Mouse (Mus musculus) hindbrain, embryonic 14.5 days (tissue): Measurements from ENCODE around the gene Opcml. TPM values are rescaled to one million over a fixed set of nuclear protein-coding genes. Genes with fewer than 3 reads are reported as not detected.

Experiments
- ATAC-seq: fragments of 200-750 bp; cut with Nextera tagmentation; 2 replicates; pipeline ENCODE4 v1.8.0; 2017; ENCODE audit warnings: moderate number of reproducible peaks, mild to moderate bottlenecking, moderate TSS enrichment, moderate library complexity; ENCODE audit not compliant: low FRiP score
- DNase-seq: peaks from one replicate; pipeline ENCODE4 v3.0.0-alpha.2; 2015; ENCODE audit warnings: low spot score
- H3K27ac ChIP-seq: fragments of 300-500 bp; sonication (generic); 2 replicates; pipeline ENCODE4 v1.5.1; 2014; ENCODE audit warnings: mild to moderate bottlenecking, moderate library complexity
- H3K27me3 ChIP-seq: fragments of 300-500 bp; sonication (generic); 2 replicates; pipeline ENCODE4 v1.6.1; 2014; ENCODE audit warnings: mild to moderate bottlenecking, low read length, mixed read lengths; ENCODE audit not compliant: control insufficient read depth, insufficient read depth
- H3K36me3 ChIP-seq: fragments of 300-500 bp; sonication (generic); replicated peaks from 2 replicates; pipeline ENCODE4 v1.6.1; 2014; ENCODE audit not compliant: control insufficient read depth, insufficient read depth
- H3K4me1 ChIP-seq: fragments of 300-500 bp; sonication (generic); replicated peaks from 2 replicates; pipeline ENCODE4 v1.6.1; 2014; ENCODE audit warnings: antibody characterized with exemption, low read length, mixed read lengths; ENCODE audit not compliant: control insufficient read depth, insufficient read depth
- H3K4me2 ChIP-seq: fragments of 300-500 bp; sonication (generic); replicated peaks from 2 replicates; pipeline ENCODE4 v1.6.1; 2014; ENCODE audit warnings: mild to moderate bottlenecking, moderate library complexity
- H3K4me3 ChIP-seq: fragments of 300-500 bp; sonication (generic); replicated peaks from 2 replicates; pipeline ENCODE4 v1.5.1; 2014; ENCODE audit warnings: mild to moderate bottlenecking, low read length
- H3K9ac ChIP-seq: fragments of 300-500 bp; sonication (generic); 2 replicates; pipeline ENCODE4 v1.6.1; 2014
- H3K9me3 ChIP-seq: fragments of 300-500 bp; sonication (generic); 2 replicates; pipeline ENCODE4 v1.6.1; 2016; ENCODE audit warnings: low read length; ENCODE audit not compliant: control insufficient read depth
- WGBS: fragments of 180-500 bp; shearing (Covaris S2); extraction: QIAGEN DNeasy Blood & Tissue Kit; methylation state at CpG from one replicate; pipeline ENCODE4 v1.1.7; 2014; 5-methylcytosine and 5-hydroxymethylcytosine counted together
- polyA plus RNA-seq: library from polyadenylated mRNA; unstranded; fragments of >200 nt; fragmentation: Nextera tagmentation; extraction: Ambion mirVana; gene quantifications from 2 replicates; pipeline ENCODE4 v1.2.1, GENCODE M21; 2014

Opcml gene
- polyA plus RNA-seq, 1 experiment from 2014 or later = 42.9 TPM

DNA sequence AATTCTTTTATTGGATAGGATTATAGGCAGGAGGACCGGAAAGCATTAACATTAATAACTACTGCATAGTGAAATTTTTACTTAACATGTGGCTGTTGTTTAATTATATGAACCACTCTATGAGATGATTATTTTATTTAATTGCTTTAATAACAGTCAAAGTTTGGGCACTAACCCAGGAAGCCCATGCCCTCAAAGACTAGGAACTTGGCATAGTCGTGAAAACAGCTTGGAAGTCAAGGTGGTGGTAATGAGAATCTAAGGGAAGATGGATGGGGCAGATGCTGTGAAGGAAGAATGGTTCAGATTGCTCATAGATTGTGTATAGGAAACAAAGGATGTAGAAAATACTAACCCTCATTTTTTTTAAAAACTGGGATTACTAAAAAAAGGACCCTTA lies 399.7 kb downstream of the Opcml start:
- Histone ChIP-seq H3K9ac (no peak overlapping the region), H3K27me3 (no peaks in the 10 kb centered on the region), H3K9me3 (no peaks in the 10 kb centered on the region), H3K4me1 (no peaks in the 10 kb centered on the region), H3K4me2 (no peak overlapping the region), H3K4me3 (no peak overlapping the region), H3K27ac (no peak overlapping the region), H3K36me3 (no peaks in the 10 kb centered on the region)
- DNase-seq (no peak), ATAC-seq (no peak)
- WGBS = 73% methylated on average over 2 of the region's 2 CpGs

DNA sequence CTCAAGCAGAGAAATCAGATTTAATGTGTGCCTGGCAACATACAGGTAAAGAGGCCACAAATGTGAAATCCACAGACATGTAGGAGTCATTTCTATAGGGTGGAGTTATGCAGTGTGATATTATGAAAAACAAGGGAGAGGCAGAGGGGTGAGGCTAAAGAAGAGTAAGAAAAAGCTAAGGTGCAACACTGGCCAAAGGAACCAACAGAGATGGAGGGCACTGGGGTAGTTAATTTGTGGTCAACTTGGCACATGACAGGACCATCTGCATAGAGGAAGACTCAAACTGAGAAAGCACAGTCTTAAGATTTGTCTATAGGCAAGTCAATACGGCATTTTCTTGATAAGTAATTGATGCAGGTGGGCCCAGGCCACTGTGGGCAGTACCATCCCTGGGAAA lies 400.2 kb downstream of the Opcml start:
- Histone ChIP-seq H3K9ac (no peak overlapping the region), H3K36me3 (no peaks in the 10 kb centered on the region), H3K9me3 (no peaks in the 10 kb centered on the region), H3K4me1 (no peaks in the 10 kb centered on the region), H3K4me2 (no peak overlapping the region), H3K27ac (no peak overlapping the region), H3K4me3 (no peak overlapping the region), H3K27me3 (no peaks in the 10 kb centered on the region)
- no peak for DNase-seq
- no peak for ATAC-seq
- 72% methylated on average over 1 of the region's 1 CpGs for WGBS

DNA sequence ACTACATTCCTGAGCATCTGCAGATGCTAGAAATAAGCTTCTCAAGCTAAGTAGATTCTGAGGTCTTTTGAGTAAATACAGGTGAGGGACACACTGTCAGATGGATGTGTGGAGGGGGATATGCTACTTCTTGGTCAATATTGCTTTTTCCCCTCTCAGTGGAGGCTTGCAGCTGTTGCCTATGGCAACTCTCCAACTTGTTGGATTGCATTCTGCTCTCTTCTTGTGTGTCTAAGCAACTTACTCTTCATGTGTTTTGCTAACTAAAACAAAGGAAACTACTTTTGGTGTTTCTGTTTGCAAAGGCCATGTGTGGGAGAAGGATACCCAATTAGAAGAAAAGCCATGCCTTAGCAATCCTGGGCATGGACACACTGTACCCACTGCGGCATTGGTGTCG lies 406.0 kb downstream of the Opcml start:
- Histone ChIP-seq H3K27ac (no peak overlapping the region), H3K4me1 (no peaks in the 10 kb centered on the region), H3K4me2 (no peak overlapping the region), H3K36me3 (no peaks in the 10 kb centered on the region), H3K27me3 (no peaks in the 10 kb centered on the region), H3K4me3 (no peak overlapping the region), H3K9me3 (no peaks in the 10 kb centered on the region), H3K9ac (no peak overlapping the region)
- 95% methylated on average over 2 of the region's 2 CpGs for WGBS
- DNase-seq (no peak), ATAC-seq (no peak)

DNA sequence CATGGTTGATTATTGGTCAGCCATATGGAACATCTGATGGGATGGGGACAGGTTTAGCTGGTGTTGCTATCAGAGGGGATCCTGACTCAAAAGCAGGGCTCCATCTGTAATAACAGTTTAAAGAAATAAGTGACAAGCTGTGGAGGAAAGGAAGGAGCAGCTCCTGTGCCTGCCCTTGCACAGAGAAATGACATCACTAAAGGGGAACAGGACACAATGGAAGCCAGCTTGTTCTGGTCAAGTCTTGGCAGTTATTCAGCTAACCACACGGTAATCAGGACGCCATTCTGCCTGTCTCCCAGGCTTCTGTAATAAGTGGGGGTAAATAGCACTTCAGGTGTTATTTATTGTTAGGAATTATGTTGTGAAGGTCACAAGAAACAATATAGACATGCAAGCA lies 406.5 kb downstream of the Opcml start:
- no peaks in the 10 kb centered on the region for H3K9me3 ChIP-seq
- H3K4me3 ChIP-seq = no peak overlapping the region
- H3K36me3 ChIP-seq = no peaks in the 10 kb centered on the region
- H3K4me1 ChIP-seq = no peaks in the 10 kb centered on the region
- no peaks in the 10 kb centered on the region for H3K27me3 ChIP-seq
- H3K4me2 ChIP-seq = no peak overlapping the region
- DNase-seq = no peak
- WGBS = 62% methylated on average over 2 of the region's 2 CpGs
- no peak overlapping the region for H3K27ac ChIP-seq
- no peak for ATAC-seq
- H3K9ac ChIP-seq = no peak overlapping the region

DNA sequence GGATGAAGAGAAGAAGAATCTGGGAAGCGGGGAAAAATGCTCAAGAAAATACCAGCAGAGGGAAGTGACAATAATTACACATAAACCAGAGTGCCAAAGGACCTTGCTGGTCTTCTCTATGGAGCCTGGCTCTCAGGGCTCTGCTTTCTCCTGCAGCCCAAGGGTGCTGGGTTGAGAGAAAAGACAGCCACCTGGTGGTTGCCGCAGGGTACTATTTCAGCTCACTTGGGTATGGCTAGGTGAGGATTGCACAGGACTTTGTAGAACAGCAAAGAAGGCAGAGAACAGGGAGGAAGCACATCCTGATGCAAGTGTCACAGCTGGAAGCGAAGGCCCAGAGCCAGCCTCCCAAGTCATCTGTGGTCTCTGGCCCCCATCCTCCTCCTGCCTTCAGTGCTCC lies 407.1 kb downstream of the Opcml start:
- Histone ChIP-seq H3K27ac (no peak overlapping the region), H3K4me2 (no peak overlapping the region), H3K36me3 (no peaks in the 10 kb centered on the region), H3K4me3 (no peak overlapping the region), H3K9ac (no peak overlapping the region), H3K9me3 (no peaks in the 10 kb centered on the region), H3K27me3 (no peaks in the 10 kb centered on the region), H3K4me1 (no peaks in the 10 kb centered on the region)
- 57% methylated on average over 3 of the region's 3 CpGs for WGBS
- peak; percentile 65 for DNase-seq
- ATAC-seq = peak; percentile 71; the same call in 1 of the 2 replicates

DNA sequence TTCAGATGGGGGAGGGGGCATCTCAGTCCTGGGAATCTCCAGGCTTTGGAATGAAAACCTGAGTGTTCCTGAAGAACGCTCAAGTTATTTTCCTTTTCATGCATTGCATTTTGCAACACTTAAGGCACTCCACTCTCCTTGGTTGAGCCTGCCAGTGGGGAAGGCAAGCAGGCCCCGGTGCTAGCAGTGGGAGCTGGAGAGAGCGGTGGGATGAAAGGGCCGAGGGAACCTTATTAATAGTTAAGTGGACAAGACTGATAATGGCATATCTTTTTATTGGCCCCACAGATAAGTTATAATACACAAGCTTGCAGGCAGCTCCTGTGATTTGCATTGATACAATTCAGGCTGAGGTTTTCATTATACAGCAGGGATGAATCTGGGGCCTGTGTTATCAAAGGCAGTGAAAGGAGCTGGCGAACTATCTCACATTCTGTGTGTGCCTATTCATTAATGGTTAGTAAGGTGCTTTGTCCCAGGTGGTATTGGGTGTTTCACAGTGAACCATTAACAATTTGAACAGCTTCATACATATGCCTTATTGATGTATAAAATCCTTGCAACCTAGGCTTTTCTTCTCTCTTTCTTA lies 407.6 kb downstream of the Opcml start:
- no peak overlapping the region for H3K4me3 ChIP-seq
- 70% methylated on average over 5 of the region's 5 CpGs for WGBS
- no peak overlapping the region for H3K27ac ChIP-seq

DNA sequence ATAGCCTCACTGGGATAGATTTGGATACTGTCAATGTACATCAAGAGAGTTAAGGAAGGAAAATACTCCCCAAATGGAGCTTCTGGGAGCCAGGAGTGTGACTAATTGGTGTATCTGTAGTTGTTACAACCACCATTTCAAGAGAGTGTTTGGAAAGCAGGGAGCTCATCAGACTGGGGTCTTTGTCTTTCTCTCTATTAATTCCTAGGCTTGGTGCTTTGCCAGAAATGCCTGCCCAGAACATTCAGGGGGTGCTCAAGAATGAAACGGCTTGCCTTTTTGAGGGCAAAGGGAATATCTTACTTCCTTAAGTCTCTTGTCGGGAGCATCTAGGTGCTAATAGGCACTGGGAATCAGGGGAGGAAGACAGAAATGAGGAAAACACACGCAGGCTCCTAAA lies 416.9 kb downstream of the Opcml start:
- Histone ChIP-seq H3K27ac (no peak overlapping the region), H3K27me3 (no peaks in the 10 kb centered on the region), H3K9ac (no peak overlapping the region), H3K4me1 (no peaks in the 10 kb centered on the region), H3K4me2 (no peak overlapping the region), H3K9me3 (no peaks in the 10 kb centered on the region), H3K4me3 (no peak overlapping the region), H3K36me3 (no peaks in the 10 kb centered on the region)
- 66% methylated on average over 3 of the region's 3 CpGs for WGBS
- no peak for DNase-seq
- no peak for ATAC-seq

More for the DNA sequence above, 407.6 kb downstream of the Opcml start:
- no peaks in the 10 kb centered on the region for H3K9me3 ChIP-seq
- no peak overlapping the region for H3K4me2 ChIP-seq
- H3K27me3 ChIP-seq = no peaks in the 10 kb centered on the region
- no peaks in the 10 kb centered on the region for H3K36me3 ChIP-seq
- no peak overlapping the region for H3K9ac ChIP-seq
- no peak for ATAC-seq
- DNase-seq = no peak
- no peaks in the 10 kb centered on the region for H3K4me1 ChIP-seq

DNA sequence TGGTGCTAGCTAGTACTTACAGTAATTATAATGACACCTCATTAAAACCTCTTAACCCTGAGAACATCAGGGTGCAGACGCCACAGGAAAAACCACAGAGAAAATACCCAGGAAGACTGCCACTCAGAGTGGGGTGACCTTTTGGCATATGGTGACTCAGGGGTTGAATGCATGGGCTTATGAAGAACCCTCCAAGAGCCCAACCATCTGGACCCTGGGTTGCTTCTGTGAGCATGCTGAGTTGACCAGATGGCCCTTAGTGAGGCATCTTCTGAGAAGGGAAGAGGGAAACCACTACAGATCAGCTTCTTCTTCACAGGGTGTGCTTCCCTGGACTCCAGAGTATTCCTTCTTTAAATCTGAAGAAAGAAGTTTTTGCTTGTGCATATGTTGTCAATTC lies 418.1 kb downstream of the Opcml start:
- WGBS = 86% methylated on average over 1 of the region's 1 CpGs
- H3K36me3 ChIP-seq = no peaks in the 10 kb centered on the region
- no peaks in the 10 kb centered on the region for H3K4me1 ChIP-seq
- no peak for DNase-seq
- no peaks in the 10 kb centered on the region for H3K27me3 ChIP-seq
- no peak overlapping the region for H3K4me2 ChIP-seq
- no peaks in the 10 kb centered on the region for H3K9me3 ChIP-seq
- H3K27ac ChIP-seq = no peak overlapping the region
- H3K4me3 ChIP-seq = no peak overlapping the region
- ATAC-seq = no peak
- no peak overlapping the region for H3K9ac ChIP-seq

DNA sequence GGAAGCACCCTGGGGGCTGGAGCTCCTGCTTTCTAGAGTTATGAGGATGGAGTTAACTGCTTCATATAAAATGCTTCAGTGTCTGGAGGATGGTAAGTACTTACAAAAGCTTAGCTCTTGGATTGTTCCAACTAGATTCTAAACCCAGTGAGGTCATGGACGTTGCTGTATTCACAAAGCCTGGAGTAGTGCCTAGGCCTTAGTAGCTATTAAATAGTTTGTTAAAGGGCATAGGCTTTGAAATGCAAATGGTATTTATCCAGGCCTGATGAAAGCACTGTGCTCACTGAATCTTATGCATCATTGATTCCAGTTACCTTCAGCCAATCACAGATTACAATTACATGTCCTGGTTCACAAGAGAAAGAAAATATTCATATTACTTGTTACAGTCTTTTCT lies 421.3 kb downstream of the Opcml start:
- H3K27me3 ChIP-seq = no peaks in the 10 kb centered on the region
- H3K9me3 ChIP-seq = no peaks in the 10 kb centered on the region
- no peaks in the 10 kb centered on the region for H3K4me1 ChIP-seq
- no peak overlapping the region for H3K9ac ChIP-seq
- DNase-seq (no peak), ATAC-seq (no peak)
- no peak overlapping the region for H3K27ac ChIP-seq
- H3K4me2 ChIP-seq = no peak overlapping the region
- H3K36me3 ChIP-seq = no peaks in the 10 kb centered on the region
- WGBS = 13% methylated on average over 1 of the region's 1 CpGs
- no peak overlapping the region for H3K4me3 ChIP-seq

DNA sequence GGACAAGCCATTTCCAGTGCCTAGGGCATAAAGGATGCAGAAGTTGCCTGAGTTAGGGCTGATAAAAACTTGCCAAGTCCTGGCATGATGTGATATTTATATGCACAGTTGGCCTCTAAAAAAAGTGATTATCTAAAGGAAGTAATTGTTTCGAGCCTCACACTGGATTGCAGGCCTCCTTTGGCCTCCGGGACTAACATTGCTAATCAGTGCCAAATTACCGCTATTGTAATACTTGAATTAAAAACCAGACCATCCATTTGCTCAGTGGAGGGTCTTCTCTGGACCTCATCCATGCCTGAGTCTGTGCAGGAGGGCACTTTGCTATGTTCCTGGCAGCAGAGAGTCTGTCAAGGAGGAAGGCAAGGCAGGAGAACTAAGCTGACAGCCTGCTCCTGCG lies 423.3 kb downstream of the Opcml start:
- no peak for ATAC-seq
- no peak for DNase-seq
- no peaks in the 10 kb centered on the region for H3K4me1 ChIP-seq
- H3K9ac ChIP-seq = no peak overlapping the region
- H3K36me3 ChIP-seq = no peaks in the 10 kb centered on the region
- H3K4me3 ChIP-seq = no peak overlapping the region
- H3K27me3 ChIP-seq = no peaks in the 10 kb centered on the region
- no peak overlapping the region for H3K4me2 ChIP-seq
- H3K27ac ChIP-seq = no peak overlapping the region
- no peaks in the 10 kb centered on the region for H3K9me3 ChIP-seq
- 58% methylated on average over 4 of the region's 4 CpGs for WGBS
